Mouse (Mus musculus): ENCODE results near the gene Dnah1.

The Dnah1 gene

GRCm38 (mm10) chr14:31317754-31318153 is 5.9 kb downstream of the Dnah1 start:
- DNase-seq (ENCODE audit: extremely low spot score), result no peak

GRCm38 (mm10) chr14:31316613-31317012 is 7.1 kb downstream of the Dnah1 start:
- no peak for DNase-seq (ENCODE audit: extremely low spot score)

- DNase-seq (ENCODE audit: extremely low spot score), result no peak
Measured at GRCm38 (mm10) chr14:31313192-31313591, 10.5 kb downstream of the Dnah1 start.

GRCm38 (mm10) chr14:31285728-31286127 is 38.0 kb downstream of the Dnah1 start:
- DNase-seq (ENCODE audit: extremely low spot score), result no peak

GRCm38 (mm10) chr14:31272164-31272563 is 51.5 kb downstream of the Dnah1 start:
- DNase-seq (ENCODE audit: extremely low spot score), result peak; percentile 76

GRCm38 (mm10) chr14:31271121-31271520 is 52.6 kb downstream of the Dnah1 start:
- no peak for DNase-seq (ENCODE audit: extremely low spot score)

- peak; percentile 86 for DNase-seq (ENCODE audit: extremely low spot score)
Measured at GRCm38 (mm10) chr14:31269456-31270100, 54.1 kb downstream of the Dnah1 start.

GRCm38 (mm10) chr14:31268301-31269001 is 55.2 kb downstream of the Dnah1 start:
- peak; percentile 33 for DNase-seq (ENCODE audit: extremely low spot score)

GRCm38 (mm10) chr14:31267649-31268048 is 56.0 kb downstream of the Dnah1 start:
- DNase-seq (ENCODE audit: extremely low spot score), result no peak

- DNase-seq (ENCODE audit: extremely low spot score), result no peak
Measured at GRCm38 (mm10) chr14:31260932-31261331, 62.8 kb downstream of the Dnah1 start.

GRCm38 (mm10) chr14:31260374-31260773 is 63.3 kb downstream of the Dnah1 start:
- no peak for DNase-seq (ENCODE audit: extremely low spot score)

GRCm38 (mm10) chr14:31258476-31259050 is 65.1 kb downstream of the Dnah1 start:
- no peak for DNase-seq (ENCODE audit: extremely low spot score)

- DNase-seq (ENCODE audit: extremely low spot score), result no peak
Measured at GRCm38 (mm10) chr14:31252091-31252490, 71.6 kb downstream of the Dnah1 start.

- no peak for DNase-seq (ENCODE audit: extremely low spot score)
Measured at GRCm38 (mm10) chr14:31251626-31252025, 72.1 kb downstream of the Dnah1 start.

- DNase-seq (ENCODE audit: extremely low spot score), result peak; percentile 99
Measured at GRCm38 (mm10) chr14:31251084-31251604, 72.6 kb downstream of the Dnah1 start, which contains the start of the genes Phf7 and Bap1. TSS of gene Phf7 (minus strand) at chr14:31251317. TSS of gene Bap1 (plus strand) at chr14:31251450.

GRCm38 (mm10) chr14:31250222-31251083 is 73.2 kb downstream of the Dnah1 start:
- DNase-seq (ENCODE audit: extremely low spot score), result no peak

GRCm38 (mm10) chr14:31248396-31248795 is 75.3 kb downstream of the Dnah1 start:
- no peak for DNase-seq (ENCODE audit: extremely low spot score)

- no peak for DNase-seq (ENCODE audit: extremely low spot score)
Measured at GRCm38 (mm10) chr14:31245946-31246345, 77.8 kb downstream of the Dnah1 start.

GRCm38 (mm10) chr14:31244777-31245176 is 78.9 kb downstream of the Dnah1 start:
- DNase-seq (ENCODE audit: extremely low spot score), result no peak

GRCm38 (mm10) chr14:31240528-31240927 is 83.2 kb downstream of the Dnah1 start:
- no peak for DNase-seq (ENCODE audit: extremely low spot score)

- DNase-seq (ENCODE audit: extremely low spot score), result no peak
Measured at GRCm38 (mm10) chr14:31237101-31237882, 86.4 kb downstream of the Dnah1 start.
